Mouse (Mus musculus) lung, embryonic 16.5 days (tissue): Measurements from ENCODE around the gene Fam13a. TPM values are rescaled to one million over a fixed set of nuclear protein-coding genes. Genes with fewer than 3 reads are reported as not detected.

ENCODE experiments used
- ATAC-seq: fragments of 200-750 bp; cut with Nextera tagmentation; 2 replicates; pipeline ENCODE4 v1.8.0; 2017; ENCODE audit warnings: low read depth, mild to moderate bottlenecking, moderate library complexity
- H3K27ac ChIP-seq: fragments of 300-500 bp; sonication (generic); 2 replicates; pipeline ENCODE4 v1.5.1; 2014; ENCODE audit warnings: mild to moderate bottlenecking, control low read depth, low read length
- H3K27me3 ChIP-seq: fragments of 300-500 bp; sonication (generic); 2 replicates; pipeline ENCODE4 v1.6.1; 2014; ENCODE audit warnings: low read depth, low read length, mixed read lengths; ENCODE audit not compliant: control insufficient read depth, insufficient read depth
- H3K36me3 ChIP-seq: fragments of 300-500 bp; sonication (generic); 2 replicates; pipeline ENCODE4 v1.6.1; 2014; ENCODE audit warnings: low read length; ENCODE audit not compliant: control insufficient read depth, insufficient read depth
- H3K4me1 ChIP-seq: fragments of 300-500 bp; sonication (generic); replicated peaks from 2 replicates; pipeline ENCODE4 v1.6.1; 2014; ENCODE audit warnings: low read length, mixed read lengths; ENCODE audit not compliant: control insufficient read depth, insufficient read depth
- H3K4me2 ChIP-seq: fragments of 300-500 bp; sonication (generic); 2 replicates; pipeline ENCODE4 v1.6.1; 2014; ENCODE audit warnings: low read depth, low read length, control low read depth
- H3K4me3 ChIP-seq: fragments of 300-500 bp; sonication (generic); 2 replicates; pipeline ENCODE4 v1.5.1; 2014; ENCODE audit warnings: mild to moderate bottlenecking, low read length, control low read depth
- H3K9ac ChIP-seq: fragments of 300-500 bp; sonication (generic); 2 replicates; pipeline ENCODE4 v1.6.1; 2014; ENCODE audit warnings: low read length, control low read depth
- H3K9me3 ChIP-seq: fragments of 300-500 bp; sonication (generic); 2 replicates; pipeline ENCODE4 v1.6.1; 2016; ENCODE audit warnings: low read length; ENCODE audit not compliant: control insufficient read depth
- WGBS: fragments of 180-500 bp; shearing (Covaris S2); extraction: QIAGEN DNeasy Blood & Tissue Kit; methylation state at CpG from one replicate; pipeline ENCODE4 v1.1.7; 2014; 5-methylcytosine and 5-hydroxymethylcytosine counted together
- polyA plus RNA-seq: library from polyadenylated mRNA; unstranded; fragments of >200 nt; fragmentation: Nextera tagmentation; extraction: Ambion mirVana; gene quantifications from 2 replicates; pipeline ENCODE4 v1.2.1, GENCODE M21; 2015

Fam13a gene
- polyA plus RNA-seq, 1 experiment from 2014 or later: 27.3 TPM

GRCm38 (mm10) chr6:59030667-59031066 lies 6.3 kb upstream of the Fam13a start:
- Histone ChIP-seq H3K9me3 (no peaks in the 10 kb centered on the region), H3K27me3 (no peaks in the 10 kb centered on the region), H3K4me3 (no peak overlapping the region), H3K9ac (no peak overlapping the region), H3K36me3 (no peaks in the 10 kb centered on the region), H3K27ac (no peak overlapping the region), H3K4me2 (no peak overlapping the region), H3K4me1 (no peaks in the 10 kb centered on the region)
- ATAC-seq: no peak
- WGBS: 84% methylated on average over 2 of the region's 2 CpGs

GRCm38 (mm10) chr6:59030037-59030436 lies 5.7 kb upstream of the Fam13a start:
- no peaks in the 10 kb centered on the region for H3K36me3 ChIP-seq
- no peak for ATAC-seq
- H3K9me3 ChIP-seq: peaks cover 2% of the 10 kb centered on the region; the same call in 1 of the 2 replicates
- no peak overlapping the region for H3K9ac ChIP-seq
- no peaks in the 10 kb centered on the region for H3K27me3 ChIP-seq
- no peak overlapping the region for H3K4me2 ChIP-seq
- no peak overlapping the region for H3K27ac ChIP-seq
- H3K4me1 ChIP-seq: no peaks in the 10 kb centered on the region
- no peak overlapping the region for H3K4me3 ChIP-seq

- WGBS: 74% methylated on average over 2 of the region's 2 CpGs
- H3K27me3 ChIP-seq: no peaks in the 10 kb centered on the region
- ATAC-seq: no peak
- H3K4me1 ChIP-seq: no peaks in the 10 kb centered on the region
- no peak overlapping the region for H3K9ac ChIP-seq
- H3K27ac ChIP-seq: no peak overlapping the region
- H3K4me3 ChIP-seq: no peak overlapping the region
- no peaks in the 10 kb centered on the region for H3K36me3 ChIP-seq
- H3K4me2 ChIP-seq: no peak overlapping the region
- H3K9me3 ChIP-seq: peaks cover 2% of the 10 kb centered on the region; the same call in 1 of the 2 replicates
Measured at GRCm38 (mm10) chr6:59028871-59029270, 4.5 kb upstream of the Fam13a start.

- Histone ChIP-seq H3K36me3 (no peaks in the 10 kb centered on the region), H3K27ac (peak overlapping the region; percentile 34), H3K9ac (no peak overlapping the region), H3K4me2 (peak overlapping the region; percentile 52), H3K4me1 (no peaks in the 10 kb centered on the region), H3K9me3 (peaks cover 2% of the 10 kb centered on the region; the same call in 1 of the 2 replicates), H3K27me3 (no peaks in the 10 kb centered on the region), H3K4me3 (peak overlapping the region; percentile 65)
- ATAC-seq: peak; percentile 18
- WGBS: 8% methylated on average over 3 of the region's 3 CpGs
Measured at GRCm38 (mm10) chr6:59024806-59025205, 457 bp upstream of the Fam13a start.

- no peaks in the 10 kb centered on the region for H3K4me1 ChIP-seq
- H3K36me3 ChIP-seq: no peaks in the 10 kb centered on the region
- ATAC-seq: no peak
- 35% methylated on average over 6 of the region's 6 CpGs for WGBS
- H3K27me3 ChIP-seq: no peaks in the 10 kb centered on the region
- H3K4me3 ChIP-seq: peak overlapping the region; percentile 65
- H3K27ac ChIP-seq: peak overlapping the region; percentile 77
- H3K9me3 ChIP-seq: peaks cover 2% of the 10 kb centered on the region; the same call in 1 of the 2 replicates
- H3K4me2 ChIP-seq: peak overlapping the region; percentile 52
- H3K9ac ChIP-seq: peak overlapping the region; percentile 63
Measured at GRCm38 (mm10) chr6:59023455-59024163, 740 bp downstream of the Fam13a start.

GRCm38 (mm10) chr6:59022621-59023020 lies 1.7 kb downstream of the Fam13a start:
- H3K4me3 ChIP-seq: peak overlapping the region; percentile 15

GRCm38 (mm10) chr6:59020346-59020745 lies 4.0 kb downstream of the Fam13a start:
- H3K4me2 ChIP-seq: no peak overlapping the region
- no peaks in the 10 kb centered on the region for H3K36me3 ChIP-seq
- no peaks in the 10 kb centered on the region for H3K27me3 ChIP-seq
- no peak overlapping the region for H3K27ac ChIP-seq
- peaks cover 11% of the 10 kb centered on the region for H3K4me1 ChIP-seq
- ATAC-seq: no peak
- H3K9ac ChIP-seq: no peak overlapping the region
- H3K4me3 ChIP-seq: no peak overlapping the region
- H3K9me3 ChIP-seq: peaks cover 2% of the 10 kb centered on the region; the same call in 1 of the 2 replicates
- 68% methylated on average over 2 of the region's 2 CpGs for WGBS

More at GRCm38 (mm10) chr6:59022621-59023020, 1.7 kb downstream of the Fam13a start:
- H3K27ac ChIP-seq: no peak overlapping the region; the same call in 1 of the 2 replicates
- no peaks in the 10 kb centered on the region for H3K36me3 ChIP-seq
- no peaks in the 10 kb centered on the region for H3K4me1 ChIP-seq
- H3K9me3 ChIP-seq: peaks cover 2% of the 10 kb centered on the region; the same call in 1 of the 2 replicates
- no peak for ATAC-seq
- no peak overlapping the region for H3K9ac ChIP-seq
- peak overlapping the region; percentile 34 for H3K4me2 ChIP-seq
- no peaks in the 10 kb centered on the region for H3K27me3 ChIP-seq
- 49% methylated on average over 2 of the region's 2 CpGs for WGBS

- Histone ChIP-seq H3K4me3 (no peak overlapping the region), H3K36me3 (no peaks in the 10 kb centered on the region), H3K27ac (no peak overlapping the region), H3K4me2 (no peak overlapping the region), H3K4me1 (peaks cover 11% of the 10 kb centered on the region), H3K9ac (no peak overlapping the region), H3K9me3 (no peaks in the 10 kb centered on the region), H3K27me3 (no peaks in the 10 kb centered on the region)
- ATAC-seq: no peak
- WGBS: 30% methylated on average over 1 of the region's 1 CpGs
Measured at GRCm38 (mm10) chr6:59019847-59020246, 4.5 kb downstream of the Fam13a start.

- Histone ChIP-seq H3K4me1 (peaks cover 11% of the 10 kb centered on the region), H3K4me3 (no peak overlapping the region), H3K4me2 (no peak overlapping the region), H3K9me3 (no peaks in the 10 kb centered on the region), H3K9ac (no peak overlapping the region), H3K27me3 (no peaks in the 10 kb centered on the region), H3K27ac (peak overlapping the region; percentile 75), H3K36me3 (no peaks in the 10 kb centered on the region)
- 54% methylated on average over 1 of the region's 1 CpGs for WGBS
- ATAC-seq: no peak; the same call in 1 of the 2 replicates
Measured at GRCm38 (mm10) chr6:59016336-59016832, 8.0 kb downstream of the Fam13a start.
